Mouse (Mus musculus): ENCODE data around the gene Rab3gap2.

DNA sequence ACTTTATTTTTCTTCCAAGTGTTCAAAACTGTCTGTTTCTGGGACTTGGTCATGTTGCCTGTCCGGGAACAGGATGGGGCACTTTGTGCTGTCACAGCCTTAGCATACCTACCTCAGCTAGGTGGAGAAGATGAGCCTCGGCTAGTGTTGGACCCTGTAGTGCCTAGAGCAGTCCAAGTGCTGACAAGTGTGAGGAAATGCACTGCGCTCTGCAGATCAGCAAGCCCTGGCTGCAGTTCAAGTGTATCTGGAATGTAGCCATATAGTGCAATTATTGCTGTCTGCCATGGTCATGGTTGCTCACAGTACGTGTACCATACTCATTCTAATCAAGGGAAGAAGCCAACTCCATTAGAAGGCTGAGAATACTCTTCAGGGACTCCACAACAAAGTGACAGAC is 80.8 kb downstream of the Rab3gap2 start:
- TF ChIP-seq CTCF (conservative IDR thresholded peaks at IDR 0.05; ENCODE audit: insufficient read depth, insufficient read length, low read depth, low read length), result no peak
- no peak for TF ChIP-seq POLR2A (IDR thresholded peaks at IDR 0.05; ENCODE audit: low read depth, low read length)
